In genomic region chr8:8482707-8483480, GRCm38 (mm10) we compare ENCODE assay signal across 11 mouse cellular contexts.
DNase-seq lines count a peak whose midpoint lies in the region.
"Had no signal": no experiment of that assay in that cellular context is flagged by ENCODE, and none has a peak within 500 bp of the region (broad histone marks: within the 10 kb centered on the region; RNA-seq: fewer than 3 reads in every experiment).

No protein-coding gene starts in this region.

- DNase-seq in heart, adult 8-10 months (ENCODE audit: low spot score), result peak; percentile 40
- DNase-seq in heart, adult 11 months, result no peak
- DNase-seq in lung, postnatal 10 days, result peak; percentile 33
- DNase-seq in lung, postnatal 25 days (ENCODE audit: low spot score), result no peak
- peak; percentile 13 to 46 for DNase-seq in gastrocnemius, postnatal 36 days
- DNase-seq in heart, postnatal 4 days, result peak; percentile 23
- DNase-seq in yolk sac, embryonic 10.5 days (ENCODE audit: low spot score), result no peak
- DNase-seq: cerebellum, adult 11-12 months; forebrain, postnatal 0 days; right cerebral cortex, postnatal 4 days; thymus, postnatal 4 days had no signal

- intact Hi-C loops in gastrocnemius, postnatal 36 days (cut with DNase I), result no loop called here

Comparison
In these comparisons a context has a peak if more than half of its experiments do, and no peak if none do; other contexts are left out.
1. DNase-seq: peak in heart, adult 8-10 months (single experiment), lung, postnatal 10 days (single experiment), gastrocnemius, postnatal 36 days (2 of 2) and heart, postnatal 4 days (single experiment); none in heart, adult 11 months (single experiment), lung, postnatal 25 days (single experiment) and yolk sac, embryonic 10.5 days (single experiment).